9 mouse cellular contexts compared by ENCODE assay signal in the genomic region with DNA sequence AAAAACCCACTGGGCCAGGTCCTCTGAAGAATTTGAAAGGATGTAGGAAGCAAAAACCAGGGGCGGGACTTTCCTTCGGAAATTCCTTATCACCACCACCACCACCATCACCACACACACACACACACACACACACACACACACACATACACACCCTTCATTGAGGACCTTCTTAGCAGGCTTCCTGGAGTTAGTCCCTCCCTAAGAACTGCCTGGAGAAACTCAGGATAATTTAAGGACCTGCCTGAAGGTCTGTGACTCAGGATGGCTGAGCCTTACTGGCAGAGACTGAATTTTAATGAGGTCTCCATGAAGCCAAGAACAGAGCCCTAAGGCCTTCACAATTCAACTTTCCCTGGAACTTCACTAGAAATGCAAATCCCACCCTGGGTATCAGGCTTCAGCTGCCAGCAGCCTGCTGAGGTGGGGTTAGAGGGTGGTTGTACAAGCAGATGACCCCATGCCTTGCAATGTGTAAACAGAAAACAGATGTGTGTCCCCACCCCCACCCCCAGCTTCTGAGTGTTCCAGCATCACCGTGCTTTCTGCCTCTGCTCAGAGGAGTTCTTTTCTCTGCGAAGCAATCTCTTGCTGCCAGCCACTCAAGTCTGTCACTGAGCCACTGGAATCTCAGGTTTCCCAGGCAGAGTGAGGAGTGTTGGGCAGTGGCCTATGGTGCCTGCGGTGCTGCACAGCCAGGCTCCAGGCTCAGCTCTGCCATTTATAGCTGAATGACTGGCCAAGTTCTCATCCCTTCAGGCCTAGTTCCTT. TPM values are rescaled to one million over a fixed set of nuclear protein-coding genes. Genes with fewer than 3 reads are reported as not detected.
DNase-seq lines count a peak whose midpoint lies in the region; ATAC-seq lines count a peak whose summit lies in the region.
"Had no signal": no experiment of that assay in that cellular context is flagged by ENCODE, and none has a peak within 500 bp of the region (broad histone marks: within the 10 kb centered on the region; RNA-seq: fewer than 3 reads in every experiment).

No protein-coding gene starts in this region.

- 0 out of 2 replicates have a peak overlapping the region, but pooled peaks have one; percentile 11 for H3K4me2 ChIP-seq in heart, embryonic 11.5 days
- H3K4me2 ChIP-seq in neural tube, embryonic 14.5 days (ENCODE audit: low read depth, low read length) = no peak overlapping the region

- H3K27ac ChIP-seq in heart, embryonic 11.5 days (ENCODE audit: low read depth, low read length) = peak overlapping the region; percentile 74
- no peak overlapping the region for H3K27ac ChIP-seq in neural tube, embryonic 14.5 days (ENCODE audit: low read depth, low read length)

- no peak overlapping the region for H3K4me3 ChIP-seq in heart, embryonic 11.5 days (ENCODE audit: low read depth, low read length)
- H3K4me3 ChIP-seq in neural tube, embryonic 14.5 days (ENCODE audit: low read depth, low read length) = no peak overlapping the region
- H3K4me3 ChIP-seq: erythroblast, embryonic 14.5 days had no signal

- ATAC-seq in heart, embryonic 11.5 days (replicated peaks; ENCODE audit: insufficient number of reproducible peaks, low FRiP score, low TSS enrichment) = peak; percentile 53; the same call in 1 of the 2 replicates
- ATAC-seq in neural tube, embryonic 14.5 days (ENCODE audit: low read depth) = peak; percentile 32; the same call in 1 of the 2 replicates

- peak; percentile 75 for DNase-seq in NIH3T3 (ENCODE audit: low read depth)
- peak; percentile 81 for DNase-seq in embryo, embryonic 11 days
- peak; percentile 67 to 72 for DNase-seq in kidney, postnatal 36 days
- no peak for DNase-seq in spleen, postnatal 4 days (ENCODE audit: low spot score in 2 of 2)
- DNase-seq in right cerebral cortex, postnatal 25 days = no peak
- DNase-seq in thymus, postnatal 0 days (ENCODE audit: low spot score) = no peak

- no peaks in the 10 kb centered on the region for H3K9me3 ChIP-seq in heart, embryonic 11.5 days (replicated peaks; ENCODE audit: control insufficient read depth, low read length)
- H3K9me3 ChIP-seq in neural tube, embryonic 14.5 days (ENCODE audit: control insufficient read depth, low read length) = no peaks in the 10 kb centered on the region

- no peaks in the 10 kb centered on the region for H3K36me3 ChIP-seq in heart, embryonic 11.5 days (ENCODE audit: control insufficient read depth, insufficient read depth, low read length)
- no peaks in the 10 kb centered on the region for H3K36me3 ChIP-seq in neural tube, embryonic 14.5 days (ENCODE audit: control insufficient read depth, insufficient read depth, low read length)

- WGBS in heart, embryonic 11.5 days (ENCODE audit: insufficient replicate concordance) = 13% methylated on average over 5 of the region's 5 CpGs
- WGBS in neural tube, embryonic 14.5 days = 26% methylated on average over 5 of the region's 5 CpGs

- H3K4me1 ChIP-seq in heart, embryonic 11.5 days (ENCODE audit: control insufficient read depth, insufficient read depth, low read length) = peaks cover 36% of the 10 kb centered on the region
- H3K4me1 ChIP-seq in neural tube, embryonic 14.5 days (ENCODE audit: control insufficient read depth, insufficient read depth, low read length) = no peaks in the 10 kb centered on the region

- H3K27me3 ChIP-seq in heart, embryonic 11.5 days (ENCODE audit: control insufficient read depth, insufficient read depth, low read length) = no peaks in the 10 kb centered on the region
- H3K27me3 ChIP-seq in neural tube, embryonic 14.5 days (ENCODE audit: control insufficient read depth, insufficient read depth, low read length) = no peaks in the 10 kb centered on the region

- no peak overlapping the region for H3K9ac ChIP-seq in heart, embryonic 11.5 days (ENCODE audit: low read depth, low read length)
- H3K9ac ChIP-seq in neural tube, embryonic 14.5 days (replicated peaks; ENCODE audit: low read depth, low read length) = no peak overlapping the region

RNA-seq across cellular contexts. Expression of gene Amotl1, which starts 2.4 kb away (rescaled TPM):
- 21.3 and 23.8 TPM in 2 replicates for polyA plus RNA-seq in heart, embryonic 11.5 days (2014; fragmentation: Nextera tagmentation; extraction: Ambion mirVana)
- 8.2 and 11.5 TPM in 2 replicates for polyA plus RNA-seq in neural tube, embryonic 14.5 days (2014; fragmentation: Nextera tagmentation; extraction: Ambion mirVana)
- polyA plus RNA-seq in thymus, postnatal 0 days (2015; fragmentation: Nextera tagmentation; extraction: Ambion mirVana) = 6.6 and 7.9 TPM in 2 replicates

Comparison
In these comparisons a context has a peak if more than half of its experiments do, and no peak if none do; other contexts are left out.
1. DNase-seq: peak in NIH3T3 (single experiment), embryo, embryonic 11 days (single experiment) and kidney, postnatal 36 days (2 of 2); none in spleen, postnatal 4 days (0 of 2), right cerebral cortex, postnatal 25 days (single experiment) and thymus, postnatal 0 days (single experiment).